Mouse (Mus musculus): ENCODE measurements around the gene Ksr1.

DNA sequence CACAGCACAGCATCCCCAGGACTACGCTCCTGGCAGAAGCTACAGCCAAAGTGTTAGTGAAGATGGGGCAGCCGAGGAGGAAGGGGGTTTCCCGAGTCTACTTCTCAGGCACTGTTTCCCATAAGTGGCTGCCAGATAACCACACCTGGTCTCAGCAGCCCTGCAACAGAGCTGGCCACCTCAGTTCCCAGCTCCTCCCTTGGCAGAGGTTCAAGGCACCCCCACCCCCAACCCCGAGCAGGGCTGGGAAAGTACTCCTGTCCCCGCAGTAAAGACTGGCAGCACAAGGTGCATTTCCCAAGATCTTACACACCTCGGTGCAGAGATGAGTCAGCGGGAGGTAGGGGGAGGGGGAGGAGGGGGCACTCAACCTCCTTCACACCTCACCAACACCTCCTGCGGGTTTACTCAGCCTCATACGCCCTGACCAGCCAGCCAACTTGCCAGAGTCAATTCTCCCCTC lies 14.2 kb downstream of the Ksr1 start:
- TF ChIP-seq CTCF (IDR thresholded peaks at IDR 0.05; ENCODE audit: insufficient read depth, low read length), result no peak
- TF ChIP-seq POLR2A (IDR thresholded peaks at IDR 0.05; ENCODE audit: borderline replicate concordance, extremely low read depth, low read depth, low read length), result no peak

All from lung, adult 2 months (tissue).